Mouse (Mus musculus): ENCODE data around the gene Sugct. TPM values are rescaled to one million over a fixed set of nuclear protein-coding genes. Genes with fewer than 3 reads are reported as not detected.

The Sugct gene
- total and polyA plus RNA-seq, 3 experiments, result 1.0 to 3.0 TPM; not detected in 1

GRCm38 (mm10) chr13:17042332-17042731, 653.0 kb downstream of the Sugct start:
- H3K9ac ChIP-seq (ENCODE audit: control insufficient read depth, low read depth, low read length, poor library complexity, severe bottlenecking), result no peak overlapping the region
- H3K9me3 ChIP-seq (replicated peaks; ENCODE audit: insufficient read depth, low read length), result no peaks in the 10 kb centered on the region
- no peak overlapping the region for H3K27ac ChIP-seq (ENCODE audit: control insufficient read depth, low read depth, low read length)
- H3K4me1 ChIP-seq (ENCODE audit: control insufficient read depth in 1 of 2, insufficient read depth in 2 of 2, low read length in 2 of 2), result no peaks in the 10 kb centered on the region
- H3K27me3 ChIP-seq (ENCODE audit: control insufficient read depth in 1 of 2, insufficient read depth in 2 of 2, low read length in 2 of 2), result no peaks in the 10 kb centered on the region
- no peak overlapping the region for H3K4me3 ChIP-seq (ENCODE audit: control insufficient read depth in 1 of 2, insufficient read depth in 1 of 2, low read depth in 2 of 2, low read length in 2 of 2)
- H3K36me3 ChIP-seq (ENCODE audit: control insufficient read depth in 1 of 2, insufficient read depth in 2 of 2, low read length in 2 of 2), result no peaks in the 10 kb centered on the region
- DNase-seq (ENCODE audit: low read depth, low spot score), result no peak
- no peaks in the 10 kb centered on the region for H3K79me2 ChIP-seq (ENCODE audit: control insufficient read depth, insufficient read depth, low read length, poor library complexity)
- TF ChIP-seq POLR2AphosphoS5 (IDR thresholded peaks at IDR 0.05; ENCODE audit: borderline replicate concordance, low read depth, low read length) (no peak), KAT2A (conservative IDR thresholded peaks at IDR 0.05; ENCODE audit: low read depth, low read length) (no peak), ZC3H11A (IDR thresholded peaks at IDR 0.05; ENCODE audit: low read depth, low read length) (no peak), ZNF384 (IDR thresholded peaks at IDR 0.05; ENCODE audit: low read depth, low read length) (no peak), JUND (IDR thresholded peaks at IDR 0.05; ENCODE audit: low read depth, low read length) (no peak), NELFE (IDR thresholded peaks at IDR 0.05; ENCODE audit: low read depth, low read length) (no peak), SMC3 (IDR thresholded peaks at IDR 0.05; ENCODE audit: low read depth, low read length) (no peak), CTCF (IDR thresholded peaks at IDR 0.05 in 2 of 3, conservative IDR thresholded peaks at IDR 0.05 in 1 of 3; ENCODE audit: control insufficient read depth in 1 of 3, insufficient read depth in 1 of 3, low read depth in 2 of 3, low read length in 3 of 3, poor library complexity in 1 of 3, severe bottlenecking in 1 of 3) (no peak), POLR2AphosphoS2 (IDR thresholded peaks at IDR 0.05; ENCODE audit: low read length) (no peak), GABPA (IDR thresholded peaks at IDR 0.05; ENCODE audit: low read depth, low read length) (no peak), POLR2A (IDR thresholded peaks at IDR 0.05; ENCODE audit: control insufficient read depth in 1 of 2, insufficient read depth in 1 of 2, low read depth in 1 of 2, low read length in 2 of 2, poor library complexity in 1 of 2) (no peak), MAZ (IDR thresholded peaks at IDR 0.05; ENCODE audit: low read depth, low read length) (no peak), RCOR1 (IDR thresholded peaks at IDR 0.05; ENCODE audit: low read depth, low read length) (no peak), MAFK (IDR thresholded peaks at IDR 0.05; ENCODE audit: borderline replicate concordance, low read depth, low read length) (no peak), ZMIZ1 (IDR thresholded peaks at IDR 0.05; ENCODE audit: low read depth, low read length) (no peak), TCF12 (IDR thresholded peaks at IDR 0.05; ENCODE audit: low read depth, low read length) (no peak), HCFC1 (IDR thresholded peaks at IDR 0.05; ENCODE audit: low read depth, low read length) (no peak), EP300 (IDR thresholded peaks at IDR 0.05; ENCODE audit: low read depth in 1 of 2, low read length in 2 of 2) (no peak), ELF1 (IDR thresholded peaks at IDR 0.05; ENCODE audit: low read depth, low read length) (no peak)

DNA sequence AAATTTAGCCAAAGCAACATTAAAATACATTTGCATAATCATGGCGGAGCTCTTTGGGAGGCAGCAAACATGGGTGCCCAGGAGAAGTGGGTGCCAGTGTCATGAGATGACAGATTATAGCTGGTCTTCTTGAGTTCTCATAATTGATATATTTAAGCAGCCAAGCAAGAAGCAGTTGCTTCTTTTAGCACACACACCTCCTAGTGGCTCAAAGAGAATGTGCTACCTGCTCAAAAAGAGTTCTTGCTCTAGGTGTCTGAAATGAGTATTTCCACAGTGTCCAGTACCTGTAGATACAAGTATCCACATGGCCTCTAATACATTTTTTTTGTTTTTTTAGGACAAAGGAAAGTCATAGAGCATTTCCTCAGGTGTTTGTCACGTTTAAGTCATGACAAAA, 655.6 kb downstream of the Sugct start:
- H3K4me1 ChIP-seq (ENCODE audit: control insufficient read depth in 1 of 2, insufficient read depth in 2 of 2, low read length in 2 of 2), result no peaks in the 10 kb centered on the region
- H3K4me3 ChIP-seq (ENCODE audit: control insufficient read depth in 1 of 2, insufficient read depth in 1 of 2, low read depth in 2 of 2, low read length in 2 of 2), result no peak overlapping the region
- H3K9me3 ChIP-seq (replicated peaks; ENCODE audit: insufficient read depth, low read length), result no peaks in the 10 kb centered on the region
- no peaks in the 10 kb centered on the region for H3K36me3 ChIP-seq (ENCODE audit: control insufficient read depth in 1 of 2, insufficient read depth in 2 of 2, low read length in 2 of 2)
- no peaks in the 10 kb centered on the region for H3K79me2 ChIP-seq (ENCODE audit: control insufficient read depth, insufficient read depth, low read length, poor library complexity)
- no peak for DNase-seq (ENCODE audit: low read depth, low spot score)
- H3K27ac ChIP-seq (ENCODE audit: control insufficient read depth, low read depth, low read length), result no peak overlapping the region
- H3K9ac ChIP-seq (ENCODE audit: control insufficient read depth, low read depth, low read length, poor library complexity, severe bottlenecking), result no peak overlapping the region
- H3K27me3 ChIP-seq (ENCODE audit: control insufficient read depth in 1 of 2, insufficient read depth in 2 of 2, low read length in 2 of 2), result no peaks in the 10 kb centered on the region
- TF ChIP-seq TAL1 (IDR thresholded peaks at IDR 0.05; ENCODE audit: low read length) (no peak), MXI1 (IDR thresholded peaks at IDR 0.05; ENCODE audit: low read depth, low read length) (no peak), POLR2A (IDR thresholded peaks at IDR 0.05; ENCODE audit: control insufficient read depth in 1 of 2, insufficient read depth in 1 of 2, low read depth in 1 of 2, low read length in 2 of 2, poor library complexity in 1 of 2) (no peak), SIN3A (IDR thresholded peaks at IDR 0.05; ENCODE audit: low read length) (no peak), BHLHE40 (IDR thresholded peaks at IDR 0.05; ENCODE audit: borderline replicate concordance, low read depth, low read length) (no peak), KAT2A (conservative IDR thresholded peaks at IDR 0.05; ENCODE audit: low read depth, low read length) (no peak), CTCF (IDR thresholded peaks at IDR 0.05 in 2 of 3, conservative IDR thresholded peaks at IDR 0.05 in 1 of 3; ENCODE audit: control insufficient read depth in 1 of 3, insufficient read depth in 1 of 3, low read depth in 2 of 3, low read length in 3 of 3, poor library complexity in 1 of 3, severe bottlenecking in 1 of 3) (no peak), ZC3H11A (IDR thresholded peaks at IDR 0.05; ENCODE audit: low read depth, low read length) (no peak), ZKSCAN1 (IDR thresholded peaks at IDR 0.05; ENCODE audit: low read depth, low read length) (no peak), EP300 (IDR thresholded peaks at IDR 0.05; ENCODE audit: low read depth in 1 of 2, low read length in 2 of 2) (no peak), MEF2A (IDR thresholded peaks at IDR 0.05; ENCODE audit: extremely low read depth, insufficient replicate concordance, low read depth, low read length, poor library complexity, severe bottlenecking) (no peak), USF2 (IDR thresholded peaks at IDR 0.05; ENCODE audit: borderline replicate concordance in 1 of 2, insufficient read depth in 1 of 2, low read depth in 1 of 2, low read length in 2 of 2) (no peak), TBP (IDR thresholded peaks at IDR 0.05; ENCODE audit: low read depth, low read length) (no peak), NRF1 (IDR thresholded peaks at IDR 0.05; ENCODE audit: insufficient read depth, low read depth, low read length, poor library complexity, severe bottlenecking) (no peak), CHD1 (IDR thresholded peaks at IDR 0.05; ENCODE audit: low read depth, low read length) (no peak), ZMIZ1 (IDR thresholded peaks at IDR 0.05; ENCODE audit: low read depth, low read length) (no peak), TCF12 (IDR thresholded peaks at IDR 0.05; ENCODE audit: low read depth, low read length) (no peak), GATA1 (IDR thresholded peaks at IDR 0.05; ENCODE audit: low read depth, low read length) (no peak), MYC (IDR thresholded peaks at IDR 0.05; ENCODE audit: low read depth, low read length) (no peak)
